Mouse (Mus musculus) cortical plate, adult 2 months (tissue): Measurements from ENCODE around the gene Mdga2. TPM values are rescaled to one million over a fixed set of nuclear protein-coding genes. Genes with fewer than 3 reads are reported as not detected.

Experiments
- H3K27ac ChIP-seq: fragments of 200-500 bp; 2 replicates; pipeline ENCODE4 v1.5.1; 2012; ENCODE audit warnings: low read length, control low read depth, inconsistent platforms; ENCODE audit not compliant: insufficient read depth
- H3K4me1 ChIP-seq: fragments of 200-500 bp; 2 replicates; pipeline ENCODE4 v1.6.1; 2011; ENCODE audit warnings: low read length; ENCODE audit not compliant: control insufficient read depth, insufficient read depth
- H3K4me3 ChIP-seq: fragments of 200-500 bp; 2 replicates; pipeline ENCODE4 v1.5.1; 2011; ENCODE audit warnings: mild to moderate bottlenecking, low read length, control low read depth; ENCODE audit not compliant: insufficient read depth
- CTCF ChIP-seq: fragments of 200-500 bp; IDR thresholded peaks from 2 replicates; pipeline ENCODE4 v1.5.1; 2011; ENCODE audit warnings: mild to moderate bottlenecking, control low read depth, low read length; ENCODE audit not compliant: insufficient read depth; ENCODE audit errors: extremely low read depth
- POLR2A ChIP-seq: fragments of 200-500 bp; IDR thresholded peaks from 2 replicates; pipeline ENCODE4 v1.6.1; 2011; ENCODE audit warnings: mild to moderate bottlenecking, low read length, control low read depth; ENCODE audit not compliant: insufficient read depth; ENCODE audit errors: extremely low read depth
- polyA plus RNA-seq: library from polyadenylated mRNA; depleted of rRNA; stranded (reverse); fragments of >200 nt; gene quantifications from 2 replicates; pipeline ENCODE4 v1.2.3, GENCODE M21; 2012

The Mdga2 gene
- polyA plus RNA-seq, 1 experiment: 22.1 TPM

- no peak overlapping the region for H3K4me3 ChIP-seq
- no peak for TF ChIP-seq POLR2A
- TF ChIP-seq CTCF: no peak
- H3K27ac ChIP-seq: no peak overlapping the region
- no peaks in the 10 kb centered on the region for H3K4me1 ChIP-seq
These were observed 306.6 kb downstream of the Mdga2 start for GRCm38 (mm10) chr12:66915741-66916140.

- H3K27ac ChIP-seq: no peak overlapping the region
- no peaks in the 10 kb centered on the region for H3K4me1 ChIP-seq
- TF ChIP-seq CTCF: no peak
- no peak for TF ChIP-seq POLR2A
- H3K4me3 ChIP-seq: no peak overlapping the region
These were observed 323.0 kb downstream of the Mdga2 start for GRCm38 (mm10) chr12:66899366-66899765.

- Histone ChIP-seq H3K27ac (no peak overlapping the region), H3K4me1 (no peaks in the 10 kb centered on the region), H3K4me3 (no peak overlapping the region)
- no peak for TF ChIP-seq POLR2A
- no peak for TF ChIP-seq CTCF
These were observed 325.6 kb downstream of the Mdga2 start for GRCm38 (mm10) chr12:66896790-66897189.

GRCm38 (mm10) chr12:66890296-66890695 is 332.1 kb downstream of the Mdga2 start:
- Histone ChIP-seq H3K4me3 (no peak overlapping the region), H3K4me1 (no peaks in the 10 kb centered on the region), H3K27ac (no peak overlapping the region)
- TF ChIP-seq CTCF: no peak
- no peak for TF ChIP-seq POLR2A

DNA sequence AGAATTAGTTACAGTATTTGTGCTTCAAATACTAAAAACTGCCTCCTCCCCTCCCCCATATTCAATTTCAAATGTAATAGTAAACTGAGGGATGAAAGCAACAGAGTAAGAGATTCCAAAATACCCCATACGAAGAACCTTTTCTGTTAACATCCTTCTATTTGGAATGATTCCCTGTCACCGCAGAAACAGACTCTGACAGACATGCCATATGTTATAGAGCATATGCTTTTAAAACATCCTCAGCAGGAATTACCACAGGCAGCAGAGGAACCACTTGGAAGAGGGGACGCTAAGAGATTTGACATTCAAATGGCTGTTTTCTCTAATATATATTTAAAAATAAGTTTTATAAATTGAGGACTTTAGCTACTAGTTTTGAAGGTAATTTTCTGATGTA is 333.1 kb downstream of the Mdga2 start:
- H3K4me1 ChIP-seq: no peaks in the 10 kb centered on the region
- no peak for TF ChIP-seq POLR2A
- TF ChIP-seq CTCF: no peak
- no peak overlapping the region for H3K27ac ChIP-seq
- H3K4me3 ChIP-seq: no peak overlapping the region

- Histone ChIP-seq H3K4me1 (no peaks in the 10 kb centered on the region), H3K27ac (no peak overlapping the region), H3K4me3 (no peak overlapping the region)
- TF ChIP-seq CTCF (no peak), POLR2A (no peak)
These were observed 333.7 kb downstream of the Mdga2 start for GRCm38 (mm10) chr12:66888636-66889035.

GRCm38 (mm10) chr12:66866199-66866598 is 356.1 kb downstream of the Mdga2 start:
- no peak for TF ChIP-seq POLR2A
- no peak for TF ChIP-seq CTCF
- Histone ChIP-seq H3K4me1 (no peaks in the 10 kb centered on the region; the same call in 1 of the 2 replicates), H3K27ac (no peak overlapping the region), H3K4me3 (no peak overlapping the region)

DNA sequence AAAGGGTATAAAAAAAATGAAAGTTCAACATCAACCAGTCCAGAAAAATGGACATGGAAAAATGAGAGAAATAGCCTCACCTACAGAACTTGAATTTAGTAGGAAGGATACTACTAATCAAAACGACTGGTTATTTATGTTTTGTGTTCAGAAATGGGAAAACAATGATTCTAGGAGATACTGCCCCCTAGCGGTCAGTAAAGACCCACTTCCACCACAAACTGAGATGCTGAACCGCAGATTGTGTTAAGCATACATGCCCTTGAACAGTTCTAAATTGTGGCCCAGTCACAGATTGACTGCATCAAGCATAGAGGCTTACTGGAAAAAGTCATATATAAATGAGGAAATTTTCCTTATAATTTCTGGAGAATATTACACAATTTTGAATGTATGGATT is 369.2 kb downstream of the Mdga2 start:
- 0 out of 2 replicates have a peak, but pooled peaks have one; percentile 37 for TF ChIP-seq CTCF
- TF ChIP-seq POLR2A: no peak
- H3K27ac ChIP-seq: no peak overlapping the region

GRCm38 (mm10) chr12:66840336-66840735 is 382.0 kb downstream of the Mdga2 start:
- Histone ChIP-seq H3K4me3 (no peak overlapping the region), H3K27ac (no peak overlapping the region), H3K4me1 (no peaks in the 10 kb centered on the region)
- no peak for TF ChIP-seq CTCF
- TF ChIP-seq POLR2A: no peak

More for the DNA sequence above, 369.2 kb downstream of the Mdga2 start:
- Histone ChIP-seq H3K4me1 (no peaks in the 10 kb centered on the region), H3K4me3 (no peak overlapping the region)

GRCm38 (mm10) chr12:66755653-66756052 is 466.7 kb downstream of the Mdga2 start:
- Histone ChIP-seq H3K27ac (no peak overlapping the region), H3K4me1 (no peaks in the 10 kb centered on the region), H3K4me3 (no peak overlapping the region)
- TF ChIP-seq CTCF (no peak), POLR2A (no peak)

GRCm38 (mm10) chr12:66734536-66734935 is 487.8 kb downstream of the Mdga2 start:
- Histone ChIP-seq H3K4me1 (peaks cover 3% of the 10 kb centered on the region; the same call in 1 of the 2 replicates), H3K4me3 (no peak overlapping the region), H3K27ac (no peak overlapping the region)
- no peak for TF ChIP-seq POLR2A
- TF ChIP-seq CTCF: no peak
